Mouse (Mus musculus) limb, embryonic 14.5 days (tissue): ENCODE results near the gene Lif. TPM values are rescaled to one million over a fixed set of nuclear protein-coding genes. Genes with fewer than 3 reads are reported as not detected.
A peak's percentile ranks its signal among the peaks of the same experiment; 100 is the strongest.

Experiments used
- ATAC-seq: fragments of 200-750 bp; cut with Nextera tagmentation; 2 replicates; pipeline ENCODE4 v1.8.0; 2017; ENCODE audit warnings: low read depth, moderate number of reproducible peaks, moderate TSS enrichment; ENCODE audit not compliant: low FRiP score
- DNase-seq: peaks from one replicate; pipeline ENCODE4 v3.0.0-alpha.2; 2015; ENCODE audit warnings: low spot score
- H3K27ac ChIP-seq: fragments of 300-500 bp; sonication (generic); replicated peaks from 2 replicates; pipeline ENCODE4 v1.5.1; 2014; ENCODE audit warnings: low read depth, mild to moderate bottlenecking, low read length, moderate library complexity, mixed read lengths
- H3K27me3 ChIP-seq: fragments of 300-500 bp; sonication (generic); 2 replicates; pipeline ENCODE4 v1.6.1; 2014; ENCODE audit warnings: low read length, mixed read lengths; ENCODE audit not compliant: control insufficient read depth, insufficient read depth
- H3K36me3 ChIP-seq: fragments of 300-500 bp; sonication (generic); 2 replicates; pipeline ENCODE4 v1.6.1; 2014; ENCODE audit warnings: mild to moderate bottlenecking, low read length, moderate library complexity, mixed read lengths; ENCODE audit not compliant: control insufficient read depth, insufficient read depth
- H3K4me1 ChIP-seq: fragments of 300-500 bp; sonication (generic); 2 replicates; pipeline ENCODE4 v1.6.1; 2014; ENCODE audit warnings: antibody characterized with exemption, low read length, mixed read lengths; ENCODE audit not compliant: control insufficient read depth, insufficient read depth
- H3K4me2 ChIP-seq: fragments of 300-500 bp; sonication (generic); replicated peaks from 2 replicates; pipeline ENCODE4 v1.6.1; 2014; ENCODE audit warnings: low read depth, mild to moderate bottlenecking, low read length, moderate library complexity; ENCODE audit not compliant: severe bottlenecking
- H3K4me3 ChIP-seq: fragments of 300-500 bp; sonication (generic); replicated peaks from 2 replicates; pipeline ENCODE4 v1.5.1; 2014; ENCODE audit warnings: low read length
- H3K9ac ChIP-seq: fragments of 300-500 bp; sonication (generic); 2 replicates; pipeline ENCODE4 v1.6.1; 2014; ENCODE audit warnings: mild to moderate bottlenecking, low read depth, low read length, moderate library complexity; ENCODE audit not compliant: severe bottlenecking
- H3K9me3 ChIP-seq: fragments of 300-500 bp; sonication (generic); 2 replicates; pipeline ENCODE4 v1.6.1; 2016; ENCODE audit warnings: low read length; ENCODE audit not compliant: control insufficient read depth
- POLR2A ChIP-seq: fragments of 200-500 bp; IDR thresholded peaks from 2 replicates; pipeline ENCODE4 v1.8.0; 2012; ENCODE audit warnings: inconsistent platforms, mild to moderate bottlenecking, moderate library complexity, borderline replicate concordance; ENCODE audit not compliant: insufficient read depth, insufficient read length; ENCODE audit errors: extremely low read depth
- WGBS: fragments of 180-500 bp; shearing (Covaris S2); extraction: QIAGEN DNeasy Blood & Tissue Kit; methylation state at CpG from one replicate; pipeline ENCODE4 v1.1.7; 2014; 5-methylcytosine and 5-hydroxymethylcytosine counted together
- polyA plus RNA-seq, 2 experiments: library from polyadenylated mRNA; depleted of rRNA in 1 of 2; stranded (reverse) in 1 of 2; unstranded in 1 of 2; fragments of >200 nt; fragmentation: Nextera tagmentation in 1 of 2; extraction: Ambion mirVana in 1 of 2; gene quantifications; 2 replicates each; pipeline versions ENCODE4 v1.2.1 to v1.2.3; 2012 to 2014

The Lif gene
- polyA plus RNA-seq, 2 experiments = 0.50 to 0.89 TPM

DNA sequence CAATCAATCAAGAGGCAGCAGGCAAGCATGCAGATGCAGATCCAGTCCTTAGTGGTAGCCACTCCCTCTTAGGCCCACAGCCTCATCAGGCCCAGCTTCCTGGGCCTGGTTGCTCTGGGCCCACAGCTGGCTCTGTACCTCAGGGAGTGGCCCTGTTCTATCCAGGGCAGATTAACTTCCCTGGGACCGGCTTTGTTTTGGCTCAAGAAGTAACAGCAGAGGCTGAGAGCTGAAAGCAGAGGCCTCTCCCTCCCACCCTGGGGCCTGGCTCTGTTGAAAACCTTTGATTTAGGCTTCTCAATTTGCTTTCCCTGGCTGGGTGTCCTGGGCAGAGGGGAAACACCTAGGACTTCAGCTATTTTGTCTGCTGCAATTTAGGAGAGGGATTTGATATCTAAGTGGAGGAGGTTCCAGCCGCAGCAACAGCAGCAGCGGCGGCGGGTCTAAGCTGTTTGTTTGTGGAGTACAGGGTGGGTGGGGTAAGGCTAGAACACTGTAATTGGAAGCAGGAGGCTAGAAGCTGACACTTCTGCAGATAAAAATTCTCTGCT, 45.1 kb downstream of the Lif start:
- no peak overlapping the region for H3K27ac ChIP-seq
- no peak overlapping the region for H3K9ac ChIP-seq
- DNase-seq (peak; percentile 18), ATAC-seq (0 out of 2 replicates have a peak, but pooled peaks have one; percentile 21)
- peaks cover 15% of the 10 kb centered on the region for H3K4me1 ChIP-seq
- no peaks in the 10 kb centered on the region for H3K36me3 ChIP-seq
- H3K4me3 ChIP-seq = no peak overlapping the region
- 17% methylated on average over 5 of the region's 5 CpGs for WGBS
- no peak for TF ChIP-seq POLR2A
- H3K27me3 ChIP-seq = no peaks in the 10 kb centered on the region
- no peaks in the 10 kb centered on the region for H3K9me3 ChIP-seq
- no peak overlapping the region for H3K4me2 ChIP-seq

- H3K4me2 ChIP-seq = no peak overlapping the region
- no peak overlapping the region for H3K27ac ChIP-seq
- no peaks in the 10 kb centered on the region for H3K27me3 ChIP-seq
- no peak for TF ChIP-seq POLR2A
- peaks cover 19% of the 10 kb centered on the region for H3K4me1 ChIP-seq
- H3K9ac ChIP-seq = no peak overlapping the region
- ATAC-seq (no peak), DNase-seq (no peak)
- no peaks in the 10 kb centered on the region for H3K36me3 ChIP-seq
- H3K9me3 ChIP-seq = no peaks in the 10 kb centered on the region
- WGBS = 71% methylated on average over 9 of the region's 9 CpGs
- H3K4me3 ChIP-seq = no peak overlapping the region
These were observed 45.7 kb downstream of the Lif start for GRCm38 (mm10) chr11:4303033-4303432.

DNA sequence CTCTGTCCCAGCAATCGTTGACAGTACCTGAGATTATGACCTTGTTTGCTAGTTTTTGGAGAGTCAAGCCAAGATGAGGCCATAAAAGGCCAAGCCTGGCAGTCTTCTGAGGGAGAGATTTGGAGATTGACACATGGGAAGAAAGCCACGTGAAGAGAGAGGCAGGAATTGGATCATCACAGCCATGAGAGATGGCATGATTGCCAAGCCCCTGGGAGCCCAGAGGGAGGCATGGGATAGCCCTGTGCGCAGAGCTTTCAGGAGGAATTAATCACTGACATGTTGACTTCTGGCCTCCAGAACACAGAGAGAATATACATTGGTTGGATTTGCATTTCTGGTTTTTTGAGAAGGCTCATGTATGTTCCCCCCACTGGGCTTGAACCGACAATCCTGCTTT, 46.8 kb downstream of the Lif start:
- Histone ChIP-seq H3K9ac (no peak overlapping the region), H3K4me2 (no peak overlapping the region), H3K9me3 (no peaks in the 10 kb centered on the region), H3K4me3 (no peak overlapping the region), H3K27ac (no peak overlapping the region), H3K4me1 (peaks cover 26% of the 10 kb centered on the region), H3K36me3 (no peaks in the 10 kb centered on the region), H3K27me3 (no peaks in the 10 kb centered on the region)
- ATAC-seq (no peak), DNase-seq (no peak)
- no peak for TF ChIP-seq POLR2A
- WGBS = 67% methylated on average over 4 of the region's 4 CpGs

DNA sequence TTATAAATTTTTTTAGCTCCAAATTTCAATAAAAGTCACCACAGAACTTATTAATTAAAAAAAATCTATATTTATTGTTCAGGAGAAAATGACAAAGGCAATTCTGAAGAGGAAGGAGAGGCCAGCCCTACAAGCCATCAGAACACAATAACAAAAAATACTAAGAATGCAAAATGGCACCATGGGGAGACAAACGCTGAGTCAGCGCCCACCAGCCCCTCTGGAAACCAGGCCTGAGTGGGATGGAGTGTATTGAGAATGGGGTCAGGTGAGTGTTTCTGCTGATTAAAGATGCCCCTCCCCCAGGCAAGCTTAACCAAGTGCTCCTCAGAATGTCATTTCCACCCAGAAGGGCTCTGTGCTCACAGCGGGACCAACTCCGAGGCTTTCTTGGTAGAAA, 47.7 kb downstream of the Lif start:
- Histone ChIP-seq H3K4me2 (no peak overlapping the region), H3K9me3 (no peaks in the 10 kb centered on the region), H3K4me3 (no peak overlapping the region), H3K4me1 (peaks cover 23% of the 10 kb centered on the region), H3K27ac (no peak overlapping the region), H3K27me3 (no peaks in the 10 kb centered on the region), H3K36me3 (no peaks in the 10 kb centered on the region), H3K9ac (no peak overlapping the region)
- no peak for DNase-seq
- 90% methylated on average over 4 of the region's 4 CpGs for WGBS
- no peak for TF ChIP-seq POLR2A
- ATAC-seq = no peak

- Histone ChIP-seq H3K36me3 (no peaks in the 10 kb centered on the region), H3K27ac (no peak overlapping the region), H3K9ac (no peak overlapping the region), H3K4me2 (no peak overlapping the region), H3K4me1 (peaks cover 28% of the 10 kb centered on the region), H3K27me3 (no peaks in the 10 kb centered on the region), H3K9me3 (no peaks in the 10 kb centered on the region), H3K4me3 (no peak overlapping the region)
- DNase-seq (no peak), ATAC-seq (no peak)
- TF ChIP-seq POLR2A = no peak
- 63% methylated on average over 2 of the region's 2 CpGs for WGBS
These were observed 48.7 kb downstream of the Lif start for GRCm38 (mm10) chr11:4306086-4306485.
